Mouse (Mus musculus) adrenal gland, postnatal 14 days (tissue): Measurements from ENCODE around the gene Sp2. TPM values are rescaled to one million over a fixed set of nuclear protein-coding genes. Genes with fewer than 3 reads are reported as not detected.

Source experiments
- DNase-seq: peaks from one replicate; pipeline ENCODE4 v3.0.0; 2021; ENCODE audit warnings: mixed read lengths
- total RNA-seq: library from RNA; stranded (reverse); gene quantifications from 2 replicates; pipeline ENCODE4 v1.2.3, GENCODE M21; 2021

Gene Sp2
- total RNA-seq, 1 experiment from 2014 or later, result 15.5 TPM

GRCm38 (mm10) chr11:96995836-96996772, 13.3 kb upstream of the Sp2 start:
- DNase-seq, result no peak

- DNase-seq, result no peak
Measured at GRCm38 (mm10) chr11:96995031-96995430, 12.3 kb upstream of the Sp2 start.

- peak; percentile 45 for DNase-seq
Measured at GRCm38 (mm10) chr11:96992722-96993311, 10.1 kb upstream of the Sp2 start.

- no peak for DNase-seq
Measured at GRCm38 (mm10) chr11:96991501-96991900, 8.7 kb upstream of the Sp2 start.

- DNase-seq, result peak; percentile 59
Measured at GRCm38 (mm10) chr11:96987873-96988655, 5.3 kb upstream of the Sp2 start.

GRCm38 (mm10) chr11:96986463-96986862, 3.7 kb upstream of the Sp2 start:
- DNase-seq, result no peak

GRCm38 (mm10) chr11:96984903-96985302, 2.1 kb upstream of the Sp2 start:
- no peak for DNase-seq

- DNase-seq, result peak; percentile 89
Measured at GRCm38 (mm10) chr11:96982355-96982754, 404 bp downstream of the Sp2 start.

- DNase-seq, result no peak
Measured at GRCm38 (mm10) chr11:96981461-96981860, 1.3 kb downstream of the Sp2 start.

GRCm38 (mm10) chr11:96980021-96980420, 2.7 kb downstream of the Sp2 start:
- DNase-seq, result peak; percentile 40

- DNase-seq, result no peak
Measured at GRCm38 (mm10) chr11:96979329-96979728, 3.4 kb downstream of the Sp2 start.

- no peak for DNase-seq
Measured at GRCm38 (mm10) chr11:96978401-96979246, 4.1 kb downstream of the Sp2 start.

- peak; percentile 99 for DNase-seq
Measured at GRCm38 (mm10) chr11:96977606-96978400, 5.0 kb downstream of the Sp2 start.

- DNase-seq, result peak; percentile 95
Measured at GRCm38 (mm10) chr11:96976911-96977591, 5.7 kb downstream of the Sp2 start.

- DNase-seq, result no peak
Measured at GRCm38 (mm10) chr11:96976379-96976687, 6.4 kb downstream of the Sp2 start.

- DNase-seq, result no peak
Measured at GRCm38 (mm10) chr11:96975511-96976378, 7.0 kb downstream of the Sp2 start.

- no peak for DNase-seq
Measured at GRCm38 (mm10) chr11:96974813-96975212, 7.9 kb downstream of the Sp2 start.

- no peak for DNase-seq
Measured at GRCm38 (mm10) chr11:96973426-96973964, 9.3 kb downstream of the Sp2 start.

GRCm38 (mm10) chr11:96972906-96973305, 9.9 kb downstream of the Sp2 start:
- no peak for DNase-seq
